Mouse (Mus musculus) limb, embryonic 14.5 days (tissue): ENCODE data around the gene Maff. TPM values are rescaled to one million over a fixed set of nuclear protein-coding genes. Genes with fewer than 3 reads are reported as not detected.

Experiments
- ATAC-seq: fragments of 200-750 bp; cut with Nextera tagmentation; 2 replicates; pipeline ENCODE4 v1.8.0; 2017; ENCODE audit warnings: low read depth, moderate number of reproducible peaks, moderate TSS enrichment; ENCODE audit not compliant: low FRiP score
- DNase-seq: peaks from one replicate; pipeline ENCODE4 v3.0.0-alpha.2; 2015; ENCODE audit warnings: low spot score
- H3K27ac ChIP-seq: fragments of 300-500 bp; sonication (generic); replicated peaks from 2 replicates; pipeline ENCODE4 v1.5.1; 2014; ENCODE audit warnings: low read depth, mild to moderate bottlenecking, low read length, moderate library complexity, mixed read lengths
- H3K27me3 ChIP-seq: fragments of 300-500 bp; sonication (generic); 2 replicates; pipeline ENCODE4 v1.6.1; 2014; ENCODE audit warnings: low read length, mixed read lengths; ENCODE audit not compliant: control insufficient read depth, insufficient read depth
- H3K36me3 ChIP-seq: fragments of 300-500 bp; sonication (generic); 2 replicates; pipeline ENCODE4 v1.6.1; 2014; ENCODE audit warnings: mild to moderate bottlenecking, low read length, moderate library complexity, mixed read lengths; ENCODE audit not compliant: control insufficient read depth, insufficient read depth
- H3K4me1 ChIP-seq: fragments of 300-500 bp; sonication (generic); 2 replicates; pipeline ENCODE4 v1.6.1; 2014; ENCODE audit warnings: antibody characterized with exemption, low read length, mixed read lengths; ENCODE audit not compliant: control insufficient read depth, insufficient read depth
- H3K4me2 ChIP-seq: fragments of 300-500 bp; sonication (generic); replicated peaks from 2 replicates; pipeline ENCODE4 v1.6.1; 2014; ENCODE audit warnings: low read depth, mild to moderate bottlenecking, low read length, moderate library complexity; ENCODE audit not compliant: severe bottlenecking
- H3K4me3 ChIP-seq: fragments of 300-500 bp; sonication (generic); replicated peaks from 2 replicates; pipeline ENCODE4 v1.5.1; 2014; ENCODE audit warnings: low read length
- H3K9ac ChIP-seq: fragments of 300-500 bp; sonication (generic); 2 replicates; pipeline ENCODE4 v1.6.1; 2014; ENCODE audit warnings: mild to moderate bottlenecking, low read depth, low read length, moderate library complexity; ENCODE audit not compliant: severe bottlenecking
- H3K9me3 ChIP-seq: fragments of 300-500 bp; sonication (generic); 2 replicates; pipeline ENCODE4 v1.6.1; 2016; ENCODE audit warnings: low read length; ENCODE audit not compliant: control insufficient read depth
- POLR2A ChIP-seq: fragments of 200-500 bp; IDR thresholded peaks from 2 replicates; pipeline ENCODE4 v1.8.0; 2012; ENCODE audit warnings: inconsistent platforms, mild to moderate bottlenecking, moderate library complexity, borderline replicate concordance; ENCODE audit not compliant: insufficient read depth, insufficient read length; ENCODE audit errors: extremely low read depth
- WGBS: fragments of 180-500 bp; shearing (Covaris S2); extraction: QIAGEN DNeasy Blood & Tissue Kit; methylation state at CpG from one replicate; pipeline ENCODE4 v1.1.7; 2014; 5-methylcytosine and 5-hydroxymethylcytosine counted together
- polyA plus RNA-seq, 2 experiments: library from polyadenylated mRNA; depleted of rRNA in 1 of 2; stranded (reverse) in 1 of 2; unstranded in 1 of 2; fragments of >200 nt; fragmentation: Nextera tagmentation in 1 of 2; extraction: Ambion mirVana in 1 of 2; gene quantifications; 2 replicates each; pipeline versions ENCODE4 v1.2.1 to v1.2.3; 2012 to 2014

Gene Maff
- polyA plus RNA-seq, 2 experiments: 3.0 to 5.5 TPM

GRCm38 (mm10) chr15:79361023-79361422 lies 14.6 kb downstream of the Maff start:
- ATAC-seq (no peak), DNase-seq (no peak)
- Histone ChIP-seq H3K4me1 (peaks cover 27% of the 10 kb centered on the region), H3K4me2 (no peak overlapping the region), H3K4me3 (no peak overlapping the region), H3K9me3 (no peaks in the 10 kb centered on the region), H3K27me3 (no peaks in the 10 kb centered on the region), H3K27ac (no peak overlapping the region), H3K36me3 (peaks cover 55% of the 10 kb centered on the region), H3K9ac (0 out of 2 replicates have a peak overlapping the region, but pooled peaks have one; percentile 0)
- TF ChIP-seq POLR2A: no peak
- 58% methylated on average over 4 of the region's 4 CpGs for WGBS

GRCm38 (mm10) chr15:79364120-79364519 lies 17.7 kb downstream of the Maff start:
- TF ChIP-seq POLR2A: no peak
- Histone ChIP-seq H3K4me3 (no peak overlapping the region), H3K36me3 (peaks cover 78% of the 10 kb centered on the region), H3K27me3 (no peaks in the 10 kb centered on the region), H3K4me2 (no peak overlapping the region), H3K9me3 (no peaks in the 10 kb centered on the region), H3K4me1 (peaks cover 10% of the 10 kb centered on the region), H3K27ac (no peak overlapping the region; the same call in 1 of the 2 replicates), H3K9ac (no peak overlapping the region)
- DNase-seq (no peak), ATAC-seq (no peak)
- 70% methylated on average over 6 of the region's 6 CpGs for WGBS

GRCm38 (mm10) chr15:79365068-79365467 lies 18.6 kb downstream of the Maff start:
- H3K9me3 ChIP-seq: no peaks in the 10 kb centered on the region
- H3K4me2 ChIP-seq: no peak overlapping the region
- H3K4me1 ChIP-seq: peaks cover 7% of the 10 kb centered on the region
- ATAC-seq (no peak), DNase-seq (no peak)
- H3K4me3 ChIP-seq: no peak overlapping the region
- WGBS: 97% methylated on average over 12 of the region's 12 CpGs
- H3K27me3 ChIP-seq: no peaks in the 10 kb centered on the region
- no peak for TF ChIP-seq POLR2A
- H3K27ac ChIP-seq: no peak overlapping the region
- peaks cover 87% of the 10 kb centered on the region for H3K36me3 ChIP-seq
- H3K9ac ChIP-seq: no peak overlapping the region

- Histone ChIP-seq H3K4me3 (no peak overlapping the region), H3K4me1 (no peaks in the 10 kb centered on the region), H3K36me3 (peaks cover 84% of the 10 kb centered on the region), H3K9ac (no peak overlapping the region), H3K27ac (no peak overlapping the region), H3K27me3 (no peaks in the 10 kb centered on the region), H3K4me2 (no peak overlapping the region), H3K9me3 (no peaks in the 10 kb centered on the region)
- ATAC-seq (no peak), DNase-seq (no peak)
- 91% methylated on average over 5 of the region's 5 CpGs for WGBS
- no peak for TF ChIP-seq POLR2A
Measured at GRCm38 (mm10) chr15:79366402-79366801, 20.0 kb downstream of the Maff start.

- DNase-seq (no peak), ATAC-seq (no peak)
- Histone ChIP-seq H3K9ac (no peak overlapping the region), H3K27ac (no peak overlapping the region), H3K27me3 (no peaks in the 10 kb centered on the region), H3K9me3 (no peaks in the 10 kb centered on the region), H3K36me3 (peaks cover 84% of the 10 kb centered on the region), H3K4me2 (no peak overlapping the region), H3K4me3 (no peak overlapping the region), H3K4me1 (no peaks in the 10 kb centered on the region)
- no peak for TF ChIP-seq POLR2A
- 77% methylated on average over 14 of the region's 14 CpGs for WGBS
Measured at GRCm38 (mm10) chr15:79368313-79368811, 21.9 kb downstream of the Maff start.
